Mouse (Mus musculus): Measurements from ENCODE around the gene Hist1h2bh.

Hist1h2bh gene

GRCm38 (mm10) chr13:23506351-23506750 is 36.8 kb downstream of the Hist1h2bh start:
- DNase-seq (ENCODE audit: low spot score in 2 of 2), result peak; percentile 52 to 64

GRCm38 (mm10) chr13:23505662-23506345 is 37.4 kb downstream of the Hist1h2bh start:
- DNase-seq (ENCODE audit: low spot score in 2 of 2), result no peak

GRCm38 (mm10) chr13:23503797-23504196 is 39.4 kb downstream of the Hist1h2bh start:
- DNase-seq (ENCODE audit: low spot score in 2 of 2), result peak; percentile 42 to 59

DNA sequence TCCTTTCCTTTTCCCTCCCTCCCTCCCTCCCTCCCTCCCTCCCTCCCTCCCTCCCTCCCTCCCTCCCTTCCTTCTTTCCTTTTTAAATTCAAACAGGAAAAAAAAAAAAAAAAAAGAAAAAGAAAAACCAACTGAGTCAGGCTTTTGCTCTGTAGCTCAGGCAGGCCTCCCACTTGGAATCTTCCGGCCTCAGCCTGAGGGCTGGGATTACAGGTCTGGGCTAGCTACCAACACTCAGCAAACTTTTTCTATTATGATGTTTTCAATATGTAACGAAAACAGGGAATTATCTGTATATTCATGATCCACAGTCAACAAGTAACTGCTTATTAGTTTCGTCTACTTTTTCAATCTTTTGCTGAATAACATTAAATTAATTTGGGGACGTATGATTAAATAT is 40.3 kb downstream of the Hist1h2bh start:
- DNase-seq (ENCODE audit: low spot score in 2 of 2), result no peak

- DNase-seq (ENCODE audit: low spot score in 2 of 2), result no peak
These were observed 41.1 kb downstream of the Hist1h2bh start for GRCm38 (mm10) chr13:23502031-23502567.

GRCm38 (mm10) chr13:23501511-23501910 is 41.7 kb downstream of the Hist1h2bh start:
- no peak for DNase-seq (ENCODE audit: low spot score in 2 of 2)

DNA sequence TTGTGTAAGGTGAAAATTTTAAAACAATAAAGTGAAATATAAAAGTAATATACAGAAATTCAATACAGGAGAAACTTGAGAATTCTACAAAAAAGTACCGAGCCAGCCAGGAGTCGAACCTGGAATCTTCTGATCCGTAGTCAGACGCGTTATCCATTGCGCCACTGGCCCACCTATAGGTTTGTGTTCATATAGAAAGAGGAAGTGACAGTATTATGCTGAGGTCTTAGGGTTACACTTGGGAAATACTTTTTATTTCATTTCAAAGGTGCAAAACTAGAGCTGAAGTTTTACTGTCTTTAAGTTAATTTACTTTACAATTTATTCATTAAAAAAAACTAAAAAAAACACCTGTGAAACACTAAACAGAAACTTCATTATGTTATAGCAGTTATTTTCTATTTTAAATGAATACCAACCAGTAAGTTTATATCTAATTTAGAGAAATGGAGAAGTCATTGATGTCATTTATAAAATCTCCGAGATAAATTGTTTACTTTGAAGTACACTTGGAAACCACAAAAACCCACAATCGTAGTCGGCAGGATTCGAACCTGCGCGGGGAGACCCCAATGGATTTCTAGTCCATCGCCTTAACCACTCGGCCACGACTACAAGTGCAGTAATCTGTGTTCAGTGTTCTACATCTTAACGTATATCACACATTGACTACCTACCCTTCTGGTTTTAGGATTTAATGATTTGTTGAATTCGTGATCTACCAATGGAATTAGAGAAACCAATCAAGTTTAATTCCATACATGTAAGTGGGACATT is 42.6 kb downstream of the Hist1h2bh start:
- peak; percentile 67 to 78 for DNase-seq (ENCODE audit: low spot score in 2 of 2)

DNA sequence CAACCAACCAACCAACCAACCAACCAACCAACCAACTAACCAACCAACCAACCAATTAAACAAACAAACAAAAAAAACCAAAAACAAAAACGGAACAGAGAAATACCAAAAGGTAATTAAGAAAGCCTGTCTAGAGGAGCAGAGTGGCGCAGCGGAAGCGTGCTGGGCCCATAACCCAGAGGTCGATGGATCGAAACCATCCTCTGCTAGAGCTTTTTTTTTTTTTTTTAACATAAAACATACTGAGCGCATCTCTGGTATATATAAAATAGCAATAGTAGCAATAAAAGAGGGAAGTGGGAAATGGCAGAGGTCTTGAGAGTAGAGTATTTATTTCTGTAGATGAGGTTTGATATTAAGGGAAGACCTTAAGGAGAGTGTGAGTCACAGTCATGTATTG is 43.2 kb downstream of the Hist1h2bh start:
- no peak for DNase-seq (ENCODE audit: low spot score in 2 of 2)

DNA sequence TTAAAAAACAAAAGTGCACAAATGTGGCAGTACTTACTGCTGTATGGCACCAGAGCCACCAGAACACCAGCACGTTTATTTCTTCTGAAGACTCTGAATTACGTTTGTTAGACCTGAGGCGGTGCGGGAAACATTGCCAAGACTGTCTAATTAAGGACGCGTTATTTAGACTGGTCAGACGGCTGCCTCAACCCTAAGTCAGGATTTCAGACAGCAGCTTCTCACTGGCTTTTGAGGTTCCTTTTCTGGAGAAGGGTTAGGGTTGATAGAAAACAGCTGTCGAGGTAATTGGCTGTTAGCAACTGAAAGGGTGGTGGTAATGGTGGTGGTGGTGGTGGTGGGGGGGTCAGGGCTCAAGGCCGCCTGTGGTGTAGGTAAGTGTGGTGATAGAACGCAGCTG is 44.5 kb downstream of the Hist1h2bh start:
- DNase-seq (ENCODE audit: low spot score in 2 of 2), result no peak

GRCm38 (mm10) chr13:23497656-23498321 is 45.4 kb downstream of the Hist1h2bh start:
- no peak for DNase-seq (ENCODE audit: low spot score in 2 of 2)

GRCm38 (mm10) chr13:23495526-23495925 is 47.7 kb downstream of the Hist1h2bh start:
- DNase-seq (ENCODE audit: low spot score in 2 of 2), result no peak

- DNase-seq (ENCODE audit: low spot score in 2 of 2), result no peak
These were observed 51.2 kb downstream of the Hist1h2bh start for GRCm38 (mm10) chr13:23491990-23492389.

Measured in natural killer cell, adult 2 months (primary cell).